Mouse (Mus musculus) telencephalon, adult 2 months (tissue): ENCODE measurements around the gene Hist1h2bm.
"Not testable (repeated sequence)": the region's sequence is repeated elsewhere in the genome, so short reads cannot be mapped to it uniquely, and the experiment has no call there.

Experiments
- DNase-seq: peaks from one replicate; pipeline ENCODE4 v3.0.0-alpha.2; 2011; ENCODE audit warnings: low read depth, low spot score

Hist1h2bm gene

DNA sequence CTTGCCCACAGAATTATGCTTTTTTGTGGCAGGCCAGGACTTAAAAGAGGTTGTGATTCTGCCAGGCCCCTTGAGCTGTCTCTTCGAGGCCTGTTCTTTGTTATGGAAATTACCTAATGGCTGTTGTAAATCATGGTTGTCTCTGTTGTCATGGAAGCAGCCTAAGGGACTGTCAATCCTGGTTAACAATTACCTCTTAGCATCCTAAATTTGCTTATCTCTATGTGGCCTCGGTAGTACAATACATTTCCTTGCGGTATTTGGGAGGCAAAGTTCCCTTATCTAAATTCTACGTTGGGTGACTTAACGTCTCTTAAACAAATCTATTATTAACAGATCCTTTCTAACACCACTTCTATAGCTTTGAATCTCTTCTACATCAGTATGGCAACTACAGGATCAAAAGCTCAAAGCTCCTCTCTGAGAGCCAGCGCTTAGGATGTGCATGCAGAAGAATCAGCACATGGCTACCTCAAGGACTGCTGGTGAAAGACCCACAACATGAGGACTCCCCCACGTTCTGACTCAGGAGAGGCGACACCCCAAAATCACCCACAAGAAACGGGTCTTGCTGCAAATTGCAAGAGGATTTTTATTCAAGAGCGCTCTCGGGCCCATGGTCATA lies 6.2 kb downstream of the Hist1h2bm start:
- DNase-seq: no peak

DNA sequence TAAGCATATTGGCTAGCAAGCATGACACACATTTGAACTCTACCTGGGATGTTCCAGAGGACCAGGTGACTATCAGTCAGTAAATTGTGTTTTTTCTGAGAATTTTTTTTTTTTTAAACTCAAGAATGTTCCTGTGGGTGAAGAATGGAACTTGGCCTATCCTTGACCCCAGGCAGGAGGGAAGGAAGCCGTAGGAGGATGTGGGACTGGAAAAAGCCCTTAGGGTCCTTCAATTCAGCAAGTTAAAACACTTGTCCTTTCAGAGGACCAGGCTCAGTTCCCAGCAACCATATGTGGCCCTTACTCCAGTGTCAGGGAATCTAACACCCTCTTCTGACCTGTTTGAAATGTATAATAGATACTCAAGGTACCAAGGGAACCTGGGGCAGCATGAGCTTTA lies 7.7 kb downstream of the Hist1h2bm start:
- DNase-seq: no peak

DNA sequence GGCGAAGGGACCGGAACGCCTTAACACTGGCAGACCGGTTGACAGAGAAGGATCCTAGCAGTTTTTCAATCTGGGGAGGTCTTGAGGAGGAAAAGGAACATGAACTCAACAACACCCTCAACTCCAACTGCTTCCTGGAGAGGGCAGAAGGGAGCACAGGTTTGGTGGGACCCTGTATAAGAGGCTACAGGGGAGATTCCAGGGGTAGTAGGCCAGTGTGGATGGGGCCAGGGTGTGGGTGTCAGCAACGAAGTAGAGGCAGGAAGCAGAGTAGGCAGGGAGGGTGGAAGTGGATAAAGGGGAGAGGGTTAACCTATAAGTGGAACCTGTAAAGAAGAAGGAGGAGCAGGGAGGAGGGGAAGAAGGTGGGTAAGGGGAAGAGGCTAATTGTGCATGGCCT lies 11.6 kb downstream of the Hist1h2bm start:
- DNase-seq: no peak

DNA sequence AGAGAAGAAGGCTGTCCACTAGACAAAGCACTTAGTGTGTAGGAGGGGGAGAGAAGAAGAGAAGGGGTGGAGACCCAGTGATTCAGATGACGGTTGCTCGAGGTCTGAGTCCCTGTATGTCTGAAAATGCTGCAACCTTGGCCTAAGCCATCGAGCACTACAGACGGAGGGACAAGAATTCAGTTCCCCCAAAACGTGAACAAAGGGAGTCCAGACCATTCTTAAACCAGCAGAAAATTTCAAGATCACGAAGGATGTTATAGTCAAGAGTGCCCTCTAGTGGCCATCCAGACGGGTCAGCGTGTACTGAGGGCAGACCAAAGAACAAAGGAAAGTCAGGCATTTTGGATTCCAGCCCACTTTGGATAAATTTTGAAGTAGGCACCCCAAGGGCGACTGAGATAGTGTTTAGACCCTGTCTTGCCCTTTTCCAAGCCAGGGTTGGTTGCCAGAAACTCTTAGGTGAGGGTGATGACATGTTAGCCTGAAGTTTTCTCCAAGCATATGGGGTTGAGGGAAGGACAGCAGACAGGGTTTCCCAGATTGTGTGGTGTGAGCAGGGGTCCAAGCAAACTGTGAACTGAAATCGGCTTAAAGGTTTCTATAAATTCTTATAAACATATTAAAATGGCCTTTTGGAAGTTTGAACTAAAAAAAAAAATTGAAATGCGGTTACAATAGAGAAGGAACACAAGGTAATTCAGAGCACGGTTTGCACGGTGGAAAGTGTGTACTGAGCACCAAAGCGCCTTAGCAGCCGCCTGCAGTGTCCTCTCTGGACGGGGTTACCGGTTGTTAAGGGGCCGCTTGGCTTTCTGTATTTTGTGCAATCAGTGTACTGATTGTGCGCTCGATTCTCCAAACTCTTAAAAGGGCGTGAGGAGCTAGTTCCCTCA lies 12.4 kb downstream of the Hist1h2bm start:
- no peak for DNase-seq

DNA sequence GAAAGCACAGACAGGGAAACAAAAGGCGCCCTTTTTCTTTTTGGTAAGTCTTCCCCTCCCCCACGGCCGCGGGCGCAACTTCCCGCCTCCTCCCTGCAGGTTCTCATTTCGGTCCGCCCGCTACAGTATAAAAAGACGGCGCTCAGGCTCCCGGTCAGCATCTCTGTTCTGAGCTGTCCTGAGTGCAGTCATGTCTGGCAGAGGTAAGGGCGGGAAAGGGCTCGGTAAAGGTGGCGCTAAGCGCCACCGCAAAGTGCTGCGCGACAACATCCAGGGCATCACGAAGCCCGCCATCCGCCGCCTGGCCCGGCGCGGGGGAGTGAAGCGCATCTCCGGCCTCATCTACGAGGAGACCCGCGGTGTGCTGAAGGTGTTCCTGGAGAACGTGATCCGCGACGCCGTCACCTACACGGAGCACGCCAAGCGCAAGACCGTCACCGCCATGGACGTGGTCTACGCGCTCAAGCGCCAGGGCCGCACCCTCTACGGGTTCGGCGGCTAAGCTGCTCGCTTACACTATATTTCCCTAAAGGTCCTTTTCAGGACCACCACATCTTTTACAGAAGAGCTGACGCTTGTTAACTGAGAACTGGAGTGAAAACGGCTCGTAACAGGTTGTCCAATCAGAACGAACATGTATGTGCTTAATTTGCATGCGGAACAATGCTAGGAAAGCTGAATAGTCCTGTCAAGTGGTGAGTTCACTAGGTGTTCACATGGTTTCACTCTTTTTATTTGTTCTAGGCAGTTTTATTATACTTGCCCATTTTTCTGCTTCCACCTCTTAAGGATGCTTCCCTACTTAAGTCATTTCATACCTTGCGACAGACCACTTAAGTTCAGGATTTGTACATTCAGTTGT lies 13.3 kb downstream of the Hist1h2bm start, which contains the start of gene Hist1h4j:
Gene Hist1h4j (plus strand): TSS at position 159 of the 862 bp plus-strand sequence.
- not testable (repeated sequence) for DNase-seq

DNA sequence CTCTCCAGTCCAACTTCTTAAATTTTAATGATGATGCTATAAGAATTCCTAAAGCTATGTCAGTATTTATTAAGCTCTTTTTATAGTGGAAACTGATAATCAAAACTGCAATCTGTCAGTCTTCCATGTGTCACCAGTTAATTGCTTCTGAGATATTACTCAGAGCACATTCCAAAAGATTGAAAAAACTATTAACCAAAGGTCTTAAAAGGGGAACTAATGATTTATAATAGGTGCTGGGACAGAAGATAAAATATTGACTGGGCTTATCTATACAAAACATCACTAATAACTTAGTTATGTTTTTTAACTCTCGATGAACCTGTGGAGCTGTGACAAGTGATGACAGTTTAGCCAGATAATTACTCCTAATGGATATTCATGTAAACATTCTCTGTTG lies 23.2 kb downstream of the Hist1h2bm start:
- no peak for DNase-seq

DNA sequence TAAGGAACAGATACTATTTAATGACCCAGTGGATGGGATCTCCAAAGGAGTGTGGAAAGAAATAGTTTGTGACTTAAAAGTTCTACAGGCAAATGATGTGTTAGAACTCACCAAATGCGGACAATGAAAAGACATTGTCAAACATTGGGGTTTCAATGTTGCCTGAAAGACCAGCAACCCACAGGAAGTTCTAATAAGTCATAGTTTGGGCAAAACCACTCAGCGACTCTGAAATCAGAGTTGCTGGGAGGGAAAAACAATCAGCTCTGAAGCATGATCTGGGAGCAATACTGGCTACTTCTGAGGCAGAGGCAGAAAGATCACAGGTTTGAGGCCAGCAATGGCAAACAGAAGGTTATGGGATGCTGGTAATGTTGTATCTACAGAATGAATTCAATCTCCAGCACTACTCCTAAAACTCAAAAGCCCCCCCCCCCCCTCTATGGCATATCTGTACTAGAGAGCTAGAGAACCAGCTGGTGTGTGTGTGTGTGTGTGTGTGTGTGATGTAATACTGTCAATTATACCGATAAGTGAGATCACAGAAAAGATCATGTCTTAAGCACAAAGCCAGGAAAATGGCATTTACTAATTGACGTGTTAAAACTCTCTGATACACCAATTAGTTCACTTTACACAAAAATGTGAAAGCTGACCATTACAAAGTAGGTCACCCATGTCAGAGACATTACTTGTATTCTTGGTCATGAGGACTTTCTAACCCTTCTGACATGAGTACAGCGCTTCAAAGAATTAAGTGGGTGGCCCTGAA lies 27.7 kb downstream of the Hist1h2bm start:
- no peak for DNase-seq

DNA sequence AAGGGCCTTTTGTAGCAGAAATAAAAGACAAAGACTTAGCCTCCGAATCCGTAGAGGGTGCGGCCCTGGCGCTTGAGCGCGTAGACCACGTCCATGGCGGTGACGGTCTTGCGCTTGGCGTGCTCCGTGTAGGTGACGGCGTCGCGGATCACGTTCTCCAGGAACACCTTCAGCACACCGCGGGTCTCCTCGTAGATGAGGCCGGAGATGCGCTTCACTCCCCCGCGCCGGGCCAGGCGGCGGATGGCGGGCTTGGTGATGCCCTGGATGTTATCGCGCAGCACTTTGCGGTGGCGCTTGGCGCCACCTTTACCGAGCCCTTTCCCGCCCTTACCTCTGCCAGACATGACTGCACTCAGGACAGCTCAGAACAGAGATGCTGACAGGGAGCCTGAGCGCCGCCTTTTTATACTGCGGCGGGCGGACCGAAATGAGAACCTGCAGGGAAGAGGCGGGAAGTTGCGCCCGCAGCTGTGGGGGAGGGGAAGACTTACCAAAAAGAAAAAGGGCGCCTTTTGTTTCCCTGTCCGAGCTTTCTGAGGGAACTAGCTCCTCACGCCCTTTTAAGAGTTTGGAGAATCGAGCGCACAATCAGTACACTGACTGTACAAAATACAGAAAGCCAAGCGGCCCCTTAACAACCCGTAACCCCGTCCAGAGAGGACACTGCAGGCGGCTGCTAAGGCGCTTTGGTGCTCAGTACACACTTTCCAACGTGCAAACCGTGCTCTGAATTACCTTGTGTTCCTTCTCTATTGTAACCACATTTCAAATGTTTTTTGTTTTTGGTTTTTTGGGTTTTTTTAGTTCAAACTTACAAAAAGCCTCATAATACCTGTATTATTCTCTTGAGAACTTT lies 28.5 kb downstream of the Hist1h2bm start, which contains the start of gene Hist1h4k:
Gene Hist1h4k (minus strand): TSS at position 347 of the 859 bp plus-strand sequence.
- DNase-seq: peak; percentile 77

DNA sequence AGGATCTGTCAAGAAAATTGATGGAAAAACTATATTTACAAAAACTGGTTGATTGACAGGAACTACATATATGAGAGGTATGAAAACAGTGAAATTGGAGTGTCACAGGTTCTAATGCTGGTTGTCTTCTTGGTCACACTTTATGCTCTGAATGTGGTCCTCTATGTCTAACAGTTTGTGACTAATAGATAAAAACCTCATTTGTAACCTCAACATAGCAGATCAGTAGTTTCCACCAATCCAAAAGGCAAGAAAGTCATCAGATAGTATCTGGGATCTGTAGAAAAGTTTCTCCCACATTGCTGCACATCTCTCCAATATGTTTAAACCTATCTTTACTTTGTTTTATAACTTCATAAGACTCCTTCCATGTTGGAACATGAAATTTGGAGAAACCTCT lies 29.6 kb downstream of the Hist1h2bm start:
- no peak for DNase-seq

DNA sequence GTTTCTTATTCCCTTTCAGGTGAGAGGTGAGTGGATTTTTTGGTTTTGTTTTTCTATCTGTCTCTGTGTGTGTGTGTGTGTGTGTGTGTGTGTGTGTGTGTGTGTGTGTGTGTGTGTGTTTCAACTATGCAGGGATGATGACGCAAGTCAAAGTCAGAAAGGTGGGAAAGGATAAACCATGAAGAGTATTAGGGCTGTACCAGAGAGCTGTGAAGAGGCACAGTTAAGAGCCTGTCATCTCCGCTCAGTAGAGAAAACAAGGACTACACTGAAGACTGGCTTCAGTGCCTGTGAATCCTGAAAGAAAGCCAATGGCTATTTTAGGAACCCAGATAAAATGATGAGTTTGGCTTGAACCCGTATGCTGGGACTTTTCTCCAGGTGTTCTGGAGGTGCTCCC lies 30.0 kb downstream of the Hist1h2bm start:
- DNase-seq: no peak

DNA sequence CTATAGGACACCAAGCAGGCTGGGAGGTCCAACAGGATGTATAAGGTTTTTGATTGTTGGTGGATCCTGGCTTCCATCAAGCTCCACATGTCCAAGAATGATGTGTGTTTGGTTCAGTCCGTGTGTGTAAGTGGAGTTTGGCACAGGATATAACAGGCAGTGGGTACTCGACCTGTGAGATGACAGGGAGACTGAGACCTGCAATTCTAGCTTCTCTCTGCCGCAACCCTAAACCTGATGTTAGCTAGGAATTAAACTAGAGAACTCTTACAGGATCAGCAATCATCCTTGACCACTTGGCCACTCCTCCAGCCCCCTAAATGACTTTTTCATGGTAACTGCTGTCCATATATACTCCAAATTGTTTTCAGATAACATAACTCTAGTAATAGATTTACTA lies 30.5 kb downstream of the Hist1h2bm start:
- no peak for DNase-seq

DNA sequence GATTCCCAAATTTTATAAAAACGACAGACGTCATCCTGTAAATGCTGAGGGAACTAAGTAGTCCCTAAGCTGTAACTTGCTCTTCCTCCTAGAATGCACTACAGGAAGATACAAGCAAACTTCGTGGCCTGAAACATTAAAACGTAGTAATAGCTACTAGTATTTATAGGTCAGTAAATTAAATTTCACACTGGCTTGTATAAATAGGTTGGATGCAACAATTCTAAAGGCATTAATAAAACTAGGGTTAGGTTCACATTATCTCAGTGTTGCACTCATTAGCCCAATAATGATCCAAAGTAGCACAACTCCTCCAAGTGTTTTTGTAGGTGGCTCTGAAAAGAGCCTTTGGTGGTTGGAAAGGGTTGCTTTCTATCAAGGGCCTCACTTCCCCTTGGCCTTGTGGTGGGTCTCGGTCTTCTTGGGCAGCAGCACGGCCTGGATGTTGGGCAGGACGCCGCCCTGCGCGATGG lies 31.2 kb downstream of the Hist1h2bm start:
- DNase-seq: peak; percentile 6

DNA sequence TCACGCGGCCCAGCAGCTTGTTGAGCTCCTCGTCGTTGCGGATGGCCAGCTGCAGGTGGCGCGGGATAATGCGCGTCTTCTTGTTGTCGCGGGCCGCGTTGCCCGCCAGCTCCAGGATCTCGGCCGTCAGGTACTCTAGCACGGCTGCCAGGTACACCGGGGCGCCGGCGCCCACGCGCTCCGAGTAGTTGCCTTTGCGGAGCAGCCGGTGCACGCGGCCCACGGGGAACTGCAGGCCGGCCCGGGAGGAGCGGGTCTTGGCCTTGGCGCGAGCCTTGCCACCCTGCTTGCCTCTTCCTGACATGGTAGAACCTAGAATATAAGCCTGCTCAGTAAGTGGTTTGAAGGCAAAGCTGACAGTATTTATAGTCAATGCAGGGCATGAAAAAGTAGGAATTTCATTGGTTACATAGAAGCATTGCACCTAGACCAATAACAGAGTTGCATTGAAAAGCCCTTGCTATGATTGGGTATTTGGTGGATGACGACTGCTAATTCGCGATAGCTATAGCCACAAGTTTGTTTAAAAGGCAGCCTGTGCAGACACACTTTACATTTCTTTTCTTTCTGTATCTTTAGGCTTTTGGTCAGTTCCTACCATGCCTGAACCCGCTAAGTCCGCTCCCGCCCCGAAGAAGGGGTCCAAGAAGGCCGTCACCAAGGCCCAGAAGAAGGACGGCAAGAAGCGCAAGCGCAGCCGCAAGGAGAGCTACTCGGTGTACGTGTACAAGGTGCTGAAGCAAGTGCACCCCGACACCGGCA lies 31.9 kb downstream of the Hist1h2bm start, which contains the start of the genes Hist1h2ak and Hist1h2bn:
Gene Hist1h2ak (minus strand): TSS at position 304 of the 762 bp plus-strand sequence.
Gene Hist1h2bn (plus strand): TSS at position 600 of the 762 bp plus-strand sequence.
- peak; percentile 98 for DNase-seq

DNA sequence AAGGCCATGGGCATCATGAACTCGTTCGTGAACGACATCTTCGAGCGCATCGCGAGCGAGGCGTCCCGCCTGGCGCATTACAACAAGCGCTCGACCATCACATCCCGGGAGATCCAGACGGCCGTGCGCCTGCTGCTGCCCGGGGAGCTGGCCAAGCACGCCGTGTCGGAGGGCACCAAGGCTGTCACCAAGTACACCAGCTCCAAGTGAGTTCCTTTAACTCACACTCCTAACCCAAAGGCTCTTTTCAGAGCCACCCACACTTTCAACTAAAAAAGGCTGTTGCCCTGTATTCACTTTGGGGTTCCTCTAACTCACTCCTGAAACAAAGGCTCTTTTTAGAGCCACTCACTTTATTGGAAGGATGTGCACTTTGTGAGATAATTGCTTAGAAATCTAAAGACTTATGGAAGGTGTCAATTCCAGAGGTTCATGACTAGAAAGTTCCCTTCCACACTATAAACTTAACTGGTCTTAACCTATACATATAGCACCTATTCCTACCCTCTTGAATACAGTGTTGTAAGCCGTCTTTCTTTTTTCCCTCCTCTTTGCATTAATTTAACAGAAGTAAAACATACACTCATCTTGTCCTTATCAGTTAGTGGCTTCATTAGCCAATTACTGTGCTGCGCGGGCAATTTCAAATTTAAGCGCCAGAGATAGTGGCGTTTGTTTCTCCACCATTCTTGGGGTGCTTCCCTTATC lies 32.6 kb downstream of the Hist1h2bm start:
- peak; percentile 22 for DNase-seq

DNA sequence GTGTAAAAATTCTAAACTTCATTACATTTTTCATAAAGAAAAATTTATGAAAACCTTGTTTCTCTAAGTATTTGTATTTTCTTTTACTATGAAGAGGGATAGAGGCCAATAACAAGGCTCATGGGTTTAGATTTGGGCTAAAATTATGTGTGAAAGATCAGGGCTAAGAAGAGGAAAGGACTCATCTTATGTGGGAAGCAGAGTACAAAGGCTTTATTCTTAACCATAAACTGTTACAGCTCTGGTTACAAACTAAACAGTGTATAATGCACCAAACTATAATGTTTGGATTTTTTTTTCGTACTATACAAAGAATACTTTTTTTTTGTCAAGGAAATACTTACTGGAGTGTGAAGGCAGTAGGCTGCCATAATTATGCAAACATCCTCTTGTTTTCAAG lies 33.9 kb downstream of the Hist1h2bm start:
- no peak for DNase-seq
